Mouse (Mus musculus) NIH3T3 (cell line): ENCODE measurements around the gene Ptprn2.

Experiments used
- DNase-seq: peaks from one replicate; pipeline ENCODE4 v3.0.0-alpha.2; 2012; ENCODE audit warnings: low read depth

Ptprn2 gene

DNA sequence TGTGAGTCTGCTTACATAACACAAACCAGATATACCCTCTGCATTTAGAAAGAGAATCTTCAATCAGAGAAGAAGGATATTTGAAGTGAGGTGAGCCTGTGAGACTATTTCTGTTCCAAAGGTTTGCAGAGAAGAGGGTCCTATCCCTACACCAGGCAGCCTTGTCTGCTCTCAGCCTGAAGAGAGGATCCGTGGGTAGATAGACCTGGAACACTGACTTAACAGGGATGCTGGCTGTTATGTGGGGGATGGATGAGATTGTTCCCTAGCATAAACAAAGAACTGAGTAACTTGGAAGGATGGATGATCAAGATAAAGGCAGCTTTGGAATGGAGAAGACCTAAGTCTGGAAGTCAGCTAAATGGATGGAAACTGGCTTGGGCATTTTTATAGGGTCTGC is 294.9 kb downstream of the Ptprn2 start:
- no peak for DNase-seq

DNA sequence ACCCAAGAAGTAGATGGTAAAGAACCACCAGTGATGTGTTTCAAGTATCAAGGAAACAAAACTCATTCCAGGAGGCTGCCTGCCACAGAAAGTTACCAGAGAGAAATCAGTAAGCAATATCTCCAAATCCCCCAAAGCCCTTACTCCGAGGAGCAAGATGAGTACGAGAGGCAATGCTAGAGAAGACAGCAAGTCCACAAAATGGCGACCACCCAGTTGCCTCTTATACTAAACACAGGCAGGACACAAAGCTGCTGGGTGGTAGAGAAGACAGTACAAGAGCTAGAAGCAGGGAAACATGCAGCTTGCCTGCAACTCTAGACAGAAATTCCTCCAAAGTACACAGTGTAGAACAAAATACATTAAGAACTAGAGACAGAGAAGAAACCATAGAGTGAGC is 300.2 kb downstream of the Ptprn2 start:
- no peak for DNase-seq

DNA sequence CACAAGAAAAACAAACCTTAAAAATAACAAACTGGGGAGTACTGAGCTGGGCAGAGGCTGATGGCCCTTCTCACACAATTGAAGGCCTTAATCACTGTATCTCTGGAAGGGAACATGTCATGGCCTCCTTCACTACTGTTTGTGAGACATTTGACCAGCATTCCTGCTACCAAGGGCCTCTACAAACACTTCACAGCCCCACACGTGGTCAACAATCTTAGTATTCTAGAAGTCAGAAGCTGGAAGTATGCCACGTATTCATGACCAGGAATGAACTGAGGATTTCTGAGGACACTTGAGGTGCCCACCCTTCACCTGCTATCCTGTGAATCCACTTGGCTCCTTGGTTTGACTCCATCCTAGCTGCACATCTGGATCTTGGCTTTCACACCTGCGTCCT is 302.8 kb downstream of the Ptprn2 start:
- no peak for DNase-seq

DNA sequence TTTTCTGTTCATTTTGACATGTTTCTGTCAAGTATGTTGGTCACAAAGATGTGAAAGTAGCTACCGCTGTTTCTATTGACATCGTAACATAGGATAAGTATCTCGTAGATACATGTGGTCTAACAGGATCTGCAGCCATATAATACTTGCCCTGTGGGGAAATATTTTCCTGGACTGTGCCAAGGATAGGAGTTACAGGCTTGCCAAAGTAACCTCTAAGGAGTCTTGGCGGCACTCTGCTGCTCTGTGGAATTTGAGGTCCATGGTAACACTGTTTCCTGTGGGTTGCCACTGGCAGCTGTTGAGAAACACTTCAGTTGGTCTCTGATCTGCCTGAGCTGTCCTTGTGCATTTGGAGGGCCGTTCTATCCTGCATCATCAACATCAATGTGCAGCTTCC is 317.8 kb downstream of the Ptprn2 start:
- DNase-seq: no peak

DNA sequence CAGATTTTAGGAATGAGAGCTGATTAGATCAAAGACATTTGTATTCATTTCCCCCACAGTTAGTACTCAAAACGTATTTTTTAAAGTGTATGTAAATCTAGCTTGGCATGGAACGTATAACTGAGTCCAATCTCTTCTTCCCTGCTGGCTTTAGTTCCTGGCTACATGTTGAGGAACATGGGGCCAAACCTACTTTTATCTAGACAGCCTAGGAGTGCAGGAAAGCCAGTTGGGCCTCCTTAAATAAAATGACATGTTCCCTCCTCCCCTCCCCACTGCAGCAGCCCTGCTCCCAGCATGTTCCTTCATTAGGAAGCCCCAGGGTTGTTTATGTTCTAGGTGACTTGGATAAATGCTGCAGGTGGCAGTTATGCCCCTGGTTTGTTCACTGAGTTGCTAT is 319.2 kb downstream of the Ptprn2 start:
- DNase-seq: no peak

DNA sequence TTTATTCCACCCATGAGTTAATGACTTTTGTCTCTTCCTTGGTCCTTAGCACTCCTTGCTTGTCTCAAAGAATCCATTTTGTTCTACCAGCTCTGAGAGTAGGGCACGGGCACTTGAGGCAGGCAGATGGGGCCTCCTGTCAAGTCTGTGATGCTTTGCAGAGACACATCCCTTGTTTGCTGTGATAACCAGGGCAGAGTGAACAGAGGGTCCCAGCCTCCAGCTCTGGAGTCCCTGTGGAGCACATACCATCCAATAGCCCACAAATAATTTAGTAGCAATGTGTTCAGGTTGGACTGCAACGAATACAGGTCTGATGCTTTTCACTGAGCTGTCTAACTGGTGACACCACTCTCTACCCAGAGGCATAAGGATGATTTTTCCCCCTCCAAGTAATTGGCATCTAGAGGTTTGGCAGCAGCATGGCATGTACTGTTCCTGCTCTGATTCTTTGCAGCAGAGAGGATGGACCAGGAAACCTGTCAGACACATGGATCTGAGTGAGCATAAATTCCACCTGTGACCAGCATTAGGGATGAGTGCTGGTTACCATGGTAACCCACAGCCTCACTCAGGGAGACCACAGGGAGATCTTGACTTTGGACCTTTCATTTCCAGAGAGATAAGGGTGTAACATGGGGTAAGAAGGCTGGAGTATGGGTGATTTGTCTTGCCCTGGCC is 319.7 kb downstream of the Ptprn2 start:
- DNase-seq: no peak

DNA sequence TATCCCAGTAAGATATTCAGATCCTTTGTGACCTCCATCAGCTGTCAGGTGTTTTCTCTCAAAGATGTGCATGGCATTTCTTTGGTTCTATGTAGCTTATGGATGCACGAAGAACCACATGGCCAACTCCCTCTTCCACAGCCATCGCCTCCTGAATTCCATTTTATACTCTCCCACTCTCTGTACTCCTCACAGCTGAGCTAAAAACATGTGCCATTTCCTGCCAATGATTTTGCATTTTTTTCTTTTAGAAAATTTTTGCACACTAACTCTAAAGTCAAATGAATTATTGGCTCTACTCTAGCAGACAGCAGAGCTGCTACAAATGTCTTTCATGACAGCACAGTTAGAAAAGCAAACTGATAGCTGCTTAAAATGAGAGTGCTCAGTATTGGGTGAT is 320.6 kb downstream of the Ptprn2 start:
- no peak for DNase-seq

DNA sequence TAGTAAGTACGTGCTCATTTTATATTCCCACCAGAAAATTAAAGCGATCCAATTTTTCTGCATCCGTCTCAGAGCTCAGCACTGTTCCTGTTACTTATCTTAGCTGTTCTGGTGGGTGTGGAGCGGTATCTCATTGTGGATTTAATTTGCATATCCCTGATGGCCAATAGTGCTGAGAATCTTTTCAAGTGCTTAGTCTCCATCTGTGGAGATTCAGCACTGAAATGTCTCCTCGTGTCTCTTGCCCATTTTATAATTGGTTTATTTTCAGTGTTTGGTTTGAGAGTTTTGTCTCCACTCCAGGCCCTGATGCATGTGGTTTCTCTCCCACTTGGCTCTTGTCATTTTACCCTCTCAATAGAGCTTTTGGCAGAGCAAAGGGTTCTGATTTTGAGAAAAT is 327.5 kb downstream of the Ptprn2 start:
- no peak for DNase-seq

DNA sequence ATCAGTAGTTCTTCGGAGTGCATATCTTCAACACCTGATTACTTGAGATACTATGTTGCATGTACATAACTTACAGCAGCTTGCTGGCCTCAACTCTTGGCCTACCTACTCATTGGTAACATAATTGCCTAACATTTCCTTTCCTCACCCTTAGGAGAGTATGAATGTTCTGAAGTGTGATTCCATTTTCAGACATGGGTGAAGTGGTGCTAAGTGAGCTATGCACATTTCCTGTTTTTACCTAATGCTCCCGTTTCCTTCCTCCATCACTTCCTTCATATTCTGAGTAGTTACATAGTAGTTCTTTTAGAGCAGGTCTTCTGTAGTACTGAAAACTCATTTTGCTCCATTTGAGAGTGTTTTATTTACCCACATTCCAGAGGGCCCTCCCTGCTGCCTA is 334.3 kb downstream of the Ptprn2 start:
- DNase-seq: no peak

DNA sequence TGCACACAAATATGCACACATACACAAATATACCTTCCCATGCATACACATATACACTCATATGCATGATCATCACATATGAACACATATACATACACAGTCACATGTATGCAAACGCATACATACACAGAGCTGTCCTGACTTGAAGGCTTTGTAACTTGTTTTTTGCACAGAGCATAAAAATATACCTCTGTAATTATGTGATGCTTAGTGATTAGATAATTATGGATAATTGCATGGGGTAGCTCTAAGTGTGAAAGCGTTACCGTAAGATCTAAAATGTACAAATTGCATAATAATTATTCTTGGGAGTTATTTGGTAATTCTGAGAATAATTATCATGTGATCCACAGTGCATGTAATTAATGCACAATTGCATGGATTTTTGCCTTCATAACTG is 337.8 kb downstream of the Ptprn2 start:
- no peak for DNase-seq

DNA sequence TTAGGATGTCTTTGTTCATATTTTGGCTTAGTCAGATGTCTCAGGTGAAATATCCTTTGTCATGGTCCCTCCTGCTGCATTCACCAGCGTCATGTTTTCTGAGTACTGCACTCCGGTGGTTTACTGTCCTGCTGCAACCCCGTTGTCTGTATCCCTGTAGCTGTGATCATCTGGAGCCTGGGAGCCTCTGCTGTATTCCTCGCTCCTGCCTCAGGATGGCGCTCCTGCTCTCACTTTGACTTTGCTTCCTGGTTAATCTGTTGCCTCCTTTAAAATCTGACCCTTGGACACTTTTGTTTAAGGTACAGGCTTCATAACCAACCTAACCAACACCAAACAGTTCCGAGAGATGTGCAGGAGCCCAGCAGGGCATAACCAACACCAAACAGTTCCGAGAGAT is 342.2 kb downstream of the Ptprn2 start:
- DNase-seq: no peak

DNA sequence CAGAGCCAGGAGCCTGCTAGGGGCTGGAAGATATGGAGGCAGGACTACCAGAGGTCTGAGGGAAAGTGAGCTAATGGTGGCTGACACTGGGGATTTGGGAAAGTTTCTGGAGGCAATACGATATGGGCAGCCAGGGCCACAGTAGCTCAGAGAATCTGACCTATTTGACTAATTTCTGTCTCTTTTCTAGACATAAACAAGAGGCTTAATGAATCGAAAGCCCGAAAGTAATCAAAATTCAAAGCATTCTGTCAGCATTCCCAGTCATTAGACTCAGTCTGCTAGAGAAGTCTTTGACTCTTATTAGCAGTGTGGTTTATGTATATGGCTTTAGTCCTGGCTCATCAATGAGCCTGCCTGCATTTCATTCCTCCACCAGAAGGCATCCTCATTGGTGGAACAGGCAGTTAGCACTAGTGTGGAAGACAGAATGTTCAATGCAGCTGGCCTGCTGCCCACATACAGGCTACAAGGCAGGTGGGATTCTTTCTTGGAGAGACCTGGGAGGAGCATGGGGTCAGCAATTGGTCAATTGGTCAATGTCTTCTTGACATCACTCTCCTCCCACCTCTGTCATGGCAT is 353.2 kb downstream of the Ptprn2 start:
- no peak for DNase-seq

DNA sequence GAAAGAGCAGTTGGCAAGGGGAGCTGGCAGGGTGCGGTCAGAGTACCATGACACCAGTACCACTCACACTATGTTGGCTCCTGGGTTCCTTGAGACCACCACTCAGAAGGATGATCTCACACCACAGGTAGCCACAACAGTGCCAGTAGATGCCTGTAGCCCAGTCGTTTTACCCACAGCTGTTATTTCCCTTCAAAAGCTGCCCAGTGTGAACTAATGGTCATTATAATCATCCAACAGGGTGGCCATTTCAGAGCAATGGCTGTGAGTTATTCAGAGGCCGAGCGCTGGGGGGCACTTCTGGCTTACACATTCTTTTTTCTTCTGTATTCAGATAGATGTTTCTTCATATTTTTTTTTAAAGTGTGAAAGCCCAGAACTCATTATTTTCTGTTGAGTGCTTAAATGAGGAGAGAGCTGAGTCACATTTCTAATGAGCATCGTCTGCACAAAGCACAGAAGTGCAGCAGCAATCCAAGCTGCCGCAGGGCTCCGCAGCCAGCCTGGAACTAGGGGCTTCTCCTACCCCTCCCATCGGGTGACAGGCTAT is 357.3 kb downstream of the Ptprn2 start:
- no peak for DNase-seq

DNA sequence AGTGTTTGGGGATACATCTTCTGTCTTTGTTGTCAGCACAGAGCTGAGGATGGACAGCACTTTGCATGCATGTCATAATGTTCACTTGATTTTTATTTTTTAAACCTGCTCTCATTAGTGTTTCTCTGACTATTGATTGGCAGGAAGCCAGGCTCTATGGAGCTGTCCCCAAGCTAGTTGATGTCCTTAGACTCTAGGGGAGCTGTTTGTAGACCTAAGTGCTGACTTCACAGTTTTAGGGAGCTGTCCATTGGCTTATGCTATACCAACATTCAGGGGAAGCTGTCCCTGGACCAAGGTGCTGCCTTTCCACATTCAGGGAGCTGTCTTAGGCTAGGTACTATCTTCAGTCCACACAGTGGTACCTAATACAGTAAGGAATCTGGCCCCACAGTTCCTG is 360.7 kb downstream of the Ptprn2 start:
- DNase-seq: no peak

DNA sequence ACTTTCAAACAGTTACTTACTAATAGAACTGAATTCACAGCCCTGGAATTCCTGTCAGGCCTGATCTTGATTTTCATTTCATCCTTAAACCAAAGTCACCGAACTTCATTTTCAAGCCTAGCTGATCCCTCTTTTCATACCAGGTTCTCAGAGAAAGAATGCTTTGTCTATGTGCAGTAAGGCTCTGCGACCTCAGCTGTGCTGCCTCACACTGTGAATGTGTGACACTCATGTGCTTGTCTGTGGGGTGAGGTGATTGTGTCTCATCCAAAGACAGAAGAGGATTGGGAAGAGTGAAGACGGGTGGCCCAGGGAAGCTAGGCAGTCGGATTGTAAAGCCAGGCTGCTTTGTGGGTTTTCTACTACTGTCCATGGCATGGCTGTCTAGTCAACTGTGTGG is 361.5 kb downstream of the Ptprn2 start:
- no peak for DNase-seq

DNA sequence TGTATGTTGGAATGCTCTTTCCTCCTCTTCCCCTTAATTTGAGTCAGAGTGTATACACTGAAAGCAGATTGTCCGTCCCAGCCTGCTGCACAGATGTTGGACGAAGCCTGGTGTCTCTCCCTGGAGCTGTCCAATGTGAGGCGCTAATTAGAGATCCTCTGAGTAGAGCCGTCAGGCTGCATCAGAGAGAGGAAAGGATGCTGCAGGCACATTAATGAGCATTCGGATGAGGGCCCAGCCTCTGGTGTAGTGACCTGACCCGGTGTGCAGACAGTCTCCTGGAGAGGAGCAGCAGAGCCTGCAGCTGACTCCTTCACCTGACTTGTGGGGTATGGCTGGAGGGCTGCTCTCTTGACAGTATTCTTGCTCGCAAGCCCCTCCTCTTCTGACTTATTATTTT is 370.8 kb downstream of the Ptprn2 start:
- no peak for DNase-seq

DNA sequence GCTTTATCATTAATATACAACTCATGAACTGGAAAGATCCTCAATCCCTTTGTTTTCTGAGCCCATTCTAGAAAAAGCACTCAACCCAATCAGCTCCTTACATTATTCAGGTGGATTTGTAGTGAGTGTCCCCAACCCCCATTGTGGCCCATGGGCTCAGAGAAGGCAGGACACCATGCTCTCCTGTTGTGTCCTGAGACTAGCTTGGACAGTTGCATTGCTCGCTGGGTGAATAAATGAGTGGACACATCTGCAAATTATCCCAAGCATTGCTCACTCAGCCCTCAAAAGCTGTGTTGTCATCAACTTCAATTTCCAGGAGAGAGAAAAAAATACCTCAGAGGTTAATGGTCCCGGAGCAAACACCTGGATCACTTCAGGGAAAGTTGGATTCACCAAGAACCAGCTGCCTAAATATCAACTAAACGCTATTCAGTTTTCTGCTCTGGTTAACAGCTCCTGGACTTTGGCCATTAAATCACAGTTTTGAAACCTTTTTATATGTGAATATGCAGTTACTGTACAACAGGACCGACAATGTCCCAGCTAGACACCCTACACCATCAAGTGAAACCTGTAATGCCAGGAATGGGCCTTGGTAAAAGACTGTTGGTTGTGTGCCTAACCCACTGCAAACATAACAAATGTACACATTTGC is 376.0 kb downstream of the Ptprn2 start:
- DNase-seq: no peak

DNA sequence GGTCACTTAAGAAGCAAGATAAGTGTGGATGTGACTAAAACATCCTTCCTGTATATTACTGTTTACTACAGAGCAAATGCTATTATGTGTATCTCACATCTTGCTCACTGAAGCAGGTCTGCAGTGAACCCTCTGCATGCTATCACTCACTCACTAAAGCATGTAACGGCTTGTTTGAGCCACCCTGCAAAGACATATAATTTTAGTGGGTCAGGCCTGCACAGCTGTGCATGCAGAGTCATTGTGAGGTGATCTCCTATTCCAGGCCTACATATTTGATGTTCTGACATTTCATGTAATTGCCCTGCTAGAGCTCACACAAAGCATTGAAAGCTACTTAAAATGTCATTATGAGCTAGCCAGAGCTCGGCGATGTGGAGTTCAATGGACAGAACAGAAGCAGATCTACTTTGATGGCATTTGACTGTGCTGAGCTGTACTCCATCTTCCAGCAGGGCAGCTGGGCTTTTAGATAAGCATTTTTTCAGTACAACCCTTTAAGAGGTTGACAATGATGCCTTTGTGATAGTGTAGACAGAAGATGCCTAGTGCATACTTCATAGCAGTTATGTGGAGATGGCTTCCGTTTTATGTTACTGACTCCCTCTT is 377.9 kb downstream of the Ptprn2 start:
- DNase-seq: no peak

DNA sequence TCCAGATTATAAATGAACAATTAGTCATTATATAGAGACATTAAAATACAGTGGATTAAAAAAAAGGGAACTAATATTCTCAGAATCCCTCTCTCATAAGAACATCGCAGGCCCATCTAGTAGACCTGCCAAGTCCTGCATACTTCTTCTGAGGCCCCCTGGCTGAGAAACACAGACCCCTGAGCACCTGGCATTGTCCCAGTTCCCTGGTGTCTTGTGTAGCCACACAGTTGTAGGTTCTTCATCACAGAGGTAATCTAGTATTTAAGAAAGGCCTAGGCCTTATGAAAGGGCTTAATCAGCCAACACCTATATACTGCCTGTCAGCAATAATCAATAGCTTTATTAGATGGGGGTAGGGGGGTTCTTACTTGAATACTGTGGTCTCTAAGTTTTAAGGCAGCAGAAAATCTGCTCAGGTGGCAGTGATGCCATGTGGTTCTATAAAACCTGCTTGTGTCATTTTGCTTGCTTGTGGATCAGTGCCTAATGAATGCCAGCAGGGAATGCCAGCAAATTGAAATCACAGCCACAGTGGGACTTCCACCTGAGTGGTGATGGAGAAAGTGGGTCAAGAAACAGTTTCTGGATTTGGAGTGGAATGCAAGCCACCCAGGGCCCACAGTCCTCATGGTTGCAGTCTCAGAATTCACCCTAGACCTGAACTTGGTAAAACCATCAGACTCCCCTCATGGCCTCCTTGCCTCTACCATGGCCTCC is 388.5 kb downstream of the Ptprn2 start:
- DNase-seq: no peak

DNA sequence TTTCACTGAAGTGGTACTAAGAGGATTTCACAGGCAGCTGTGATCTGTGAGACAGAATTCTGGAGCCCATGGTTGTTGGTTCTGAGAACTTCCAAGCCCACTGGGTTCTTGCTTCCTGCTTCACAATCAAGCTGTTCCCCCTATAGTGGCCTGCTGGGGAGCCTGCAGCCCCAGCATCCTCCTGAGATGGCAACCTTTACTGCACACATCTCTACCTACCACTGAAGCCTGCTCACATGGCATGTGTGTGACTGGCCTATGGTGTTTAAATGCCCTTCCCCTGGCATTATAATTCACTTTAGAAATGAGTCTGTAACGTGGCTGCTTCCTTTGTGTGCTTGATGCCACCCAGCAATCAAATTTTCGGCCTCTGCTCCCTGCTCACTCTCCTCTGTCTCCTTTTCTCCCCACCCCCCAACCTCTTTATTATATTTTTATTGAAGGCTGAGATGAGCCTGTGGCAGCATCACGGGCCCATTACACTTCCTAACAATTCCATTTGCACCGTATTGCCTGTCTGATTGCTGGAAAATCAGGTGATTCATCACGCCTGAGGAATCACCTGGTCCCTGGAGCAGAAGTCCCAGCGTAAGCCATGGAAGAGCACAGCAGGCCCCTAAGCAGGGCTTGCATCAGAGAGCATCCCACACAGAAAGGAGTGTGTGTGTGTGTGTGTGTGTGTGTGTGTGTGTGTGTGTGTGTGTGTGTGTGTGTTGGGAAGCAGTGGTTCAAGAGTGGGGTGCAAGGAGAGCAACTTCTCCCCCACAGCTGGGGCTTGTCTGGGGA is 402.2 kb downstream of the Ptprn2 start:
- DNase-seq: no peak

DNA sequence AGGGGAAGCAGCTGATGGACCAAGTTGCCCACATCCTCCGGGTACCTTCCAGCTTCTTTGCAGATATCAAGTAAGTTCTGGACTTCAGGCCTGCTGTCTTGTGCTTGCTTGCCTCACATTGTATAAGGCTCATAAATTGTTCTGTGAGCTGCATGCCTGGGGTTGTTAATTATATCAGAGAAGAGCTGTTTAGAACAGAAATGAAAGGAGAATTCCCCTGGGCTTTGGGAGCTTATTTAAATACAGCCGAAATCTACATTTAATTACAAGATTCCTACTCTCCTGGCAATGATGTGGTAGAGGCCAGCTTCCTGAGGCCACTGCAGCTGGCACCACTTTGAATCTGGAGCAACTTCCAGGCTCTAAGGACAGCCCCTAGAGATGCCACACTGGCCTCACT is 403.3 kb downstream of the Ptprn2 start:
- DNase-seq: no peak

DNA sequence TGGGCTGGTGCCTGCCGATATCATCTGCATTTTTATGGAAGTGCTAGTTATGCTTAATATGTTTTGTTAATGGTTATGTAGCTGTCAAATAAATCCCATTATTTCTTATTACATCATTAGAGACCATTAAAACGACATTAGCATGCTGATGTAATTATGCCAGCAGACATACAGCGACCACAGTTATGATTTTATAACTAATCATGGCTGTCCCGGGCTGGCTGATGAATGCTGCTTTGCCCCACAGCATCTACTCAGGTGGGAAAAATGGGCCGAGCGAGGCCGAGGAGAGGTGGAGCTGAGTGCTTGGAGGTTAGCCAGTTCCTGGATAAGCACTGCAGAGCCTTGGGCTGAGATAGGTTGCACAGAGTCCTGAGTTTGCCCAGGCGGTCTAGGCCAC is 407.1 kb downstream of the Ptprn2 start:
- no peak for DNase-seq
